Mouse (Mus musculus) forebrain, postnatal 0 days (tissue): ENCODE measurements around the gene Hip1. TPM values are rescaled to one million over a fixed set of nuclear protein-coding genes. Genes with fewer than 3 reads are reported as not detected.
A peak's percentile ranks its signal among the peaks of the same experiment; 100 is the strongest.

ENCODE experiments used
- ATAC-seq: fragments of 200-750 bp; cut with Nextera tagmentation; 2 replicates; pipeline ENCODE4 v1.8.0; 2017; ENCODE audit warnings: mild to moderate bottlenecking, moderate library complexity
- DNase-seq: peaks from one replicate; pipeline ENCODE4 v3.0.0-alpha.2; 2015
- H3K27ac ChIP-seq: fragments of 300-500 bp; sonication (generic); 2 replicates; pipeline ENCODE4 v1.5.1; 2014; ENCODE audit warnings: low read depth, mild to moderate bottlenecking, antibody characterized with exemption, low read length, moderate library complexity, mixed read lengths
- H3K27me3 ChIP-seq: fragments of 300-500 bp; sonication (generic); 2 replicates; pipeline ENCODE4 v1.6.1; 2014; ENCODE audit warnings: mild to moderate bottlenecking, low read length, mixed read lengths; ENCODE audit not compliant: insufficient read depth
- H3K36me3 ChIP-seq: fragments of 300-500 bp; sonication (generic); 2 replicates; pipeline ENCODE4 v1.6.1; 2014; ENCODE audit warnings: mild to moderate bottlenecking, moderate library complexity; ENCODE audit not compliant: insufficient read depth
- H3K4me1 ChIP-seq: fragments of 300-500 bp; sonication (generic); 2 replicates; pipeline ENCODE4 v1.6.1; 2014; ENCODE audit warnings: antibody characterized with exemption; ENCODE audit not compliant: insufficient read depth
- H3K4me2 ChIP-seq: fragments of 300-500 bp; sonication (generic); 2 replicates; pipeline ENCODE4 v1.6.1; 2014; ENCODE audit warnings: low read depth, mild to moderate bottlenecking, moderate library complexity
- H3K4me3 ChIP-seq: fragments of 300-500 bp; sonication (generic); 2 replicates; pipeline ENCODE4 v1.5.1; 2014; ENCODE audit warnings: low read depth, low read length, mixed read lengths
- H3K9ac ChIP-seq: fragments of 300-500 bp; sonication (generic); 2 replicates; pipeline ENCODE4 v1.6.1; 2014; ENCODE audit warnings: mild to moderate bottlenecking
- H3K9me3 ChIP-seq: fragments of 300-500 bp; sonication (generic); 2 replicates; pipeline ENCODE4 v1.6.1; 2016; ENCODE audit warnings: low read length
- CTCF ChIP-seq: sonication (generic); IDR thresholded peaks from 2 replicates; pipeline ENCODE4 v1.5.1; 2016; ENCODE audit warnings: antibody characterized with exemption, control low read depth, low read depth
- WGBS: fragments of 180-500 bp; shearing (Covaris S2); extraction: QIAGEN DNeasy Blood & Tissue Kit; methylation state at CpG from one replicate; pipeline ENCODE4 v1.1.7; 2014; 5-methylcytosine and 5-hydroxymethylcytosine counted together
- polyA plus RNA-seq: library from polyadenylated mRNA; unstranded; fragments of >200 nt; fragmentation: Nextera tagmentation; extraction: Ambion mirVana; gene quantifications from 2 replicates; pipeline ENCODE4 v1.2.1, GENCODE M21; 2015
- total RNA-seq: library from RNA; depleted of rRNA; stranded (reverse); fragments of >200 nt; gene quantifications from 2 replicates; pipeline ENCODE4 v1.2.3, GENCODE M21; 2014

Gene Hip1
- total and polyA plus RNA-seq, 2 experiments from 2014 or later, result 22.5 to 91.1 TPM

GRCm38 (mm10) chr5:135395826-135396225, 149.1 kb downstream of the Hip1 start:
- peaks cover 11% of the 10 kb centered on the region; the same call in 1 of the 2 replicates for H3K4me1 ChIP-seq
- TF ChIP-seq CTCF, result peak; percentile 76
- WGBS, result 49% methylated on average over 5 of the region's 5 CpGs

GRCm38 (mm10) chr5:135394004-135394823, 150.7 kb downstream of the Hip1 start, which contains the start of gene Pom121:
Gene Pom121 (minus strand): TSS chr5:135394546.
- Histone ChIP-seq H3K9me3 (no peaks in the 10 kb centered on the region), H3K4me1 (peaks cover 11% of the 10 kb centered on the region; the same call in 1 of the 2 replicates), H3K27me3 (no peaks in the 10 kb centered on the region), H3K36me3 (peaks cover 24% of the 10 kb centered on the region), H3K4me2 (peak within 1 kb of the TSS; percentile 84), H3K4me3 (peak within 1 kb of the TSS; percentile 92), H3K9ac (peak within 1 kb of the TSS; percentile 91), H3K27ac (peak within 1 kb of the TSS; percentile 71)
- DNase-seq, result peak; percentile 95
- under 1% methylated on average over 85 of the region's 110 CpGs for WGBS
- TF ChIP-seq CTCF, result no peak
- ATAC-seq, result peak; percentile 97

More at GRCm38 (mm10) chr5:135395826-135396225, 149.1 kb downstream of the Hip1 start:
- Histone ChIP-seq H3K27me3 (no peaks in the 10 kb centered on the region), H3K9ac (no peak overlapping the region), H3K36me3 (peaks cover 12% of the 10 kb centered on the region), H3K4me2 (no peak overlapping the region), H3K9me3 (no peaks in the 10 kb centered on the region), H3K27ac (no peak overlapping the region), H3K4me3 (no peak overlapping the region)
- DNase-seq (peak; percentile 57), ATAC-seq (no peak)

- DNase-seq (no peak), ATAC-seq (no peak)
- Histone ChIP-seq H3K36me3 (peaks cover 93% of the 10 kb centered on the region), H3K9me3 (no peaks in the 10 kb centered on the region), H3K4me2 (no peak overlapping the region), H3K9ac (no peak overlapping the region), H3K4me1 (no peaks in the 10 kb centered on the region), H3K27me3 (no peaks in the 10 kb centered on the region), H3K27ac (no peak overlapping the region), H3K4me3 (no peak overlapping the region)
- 87% methylated on average over 10 of the region's 10 CpGs for WGBS
- TF ChIP-seq CTCF, result 0 out of 2 replicates have a peak, but pooled peaks have one; percentile 2
Measured at GRCm38 (mm10) chr5:135383771-135384170, 161.1 kb downstream of the Hip1 start.

- H3K4me2 ChIP-seq, result no peak overlapping the region
- TF ChIP-seq CTCF, result no peak
- DNase-seq (no peak), ATAC-seq (no peak)
- peaks cover 93% of the 10 kb centered on the region for H3K36me3 ChIP-seq
- no peaks in the 10 kb centered on the region for H3K4me1 ChIP-seq
- 94% methylated on average over 7 of the region's 7 CpGs for WGBS
- no peaks in the 10 kb centered on the region for H3K27me3 ChIP-seq
- H3K4me3 ChIP-seq, result no peak overlapping the region
- H3K9ac ChIP-seq, result no peak overlapping the region
- H3K27ac ChIP-seq, result no peak overlapping the region
- no peaks in the 10 kb centered on the region for H3K9me3 ChIP-seq
Measured at GRCm38 (mm10) chr5:135382746-135383145, 162.2 kb downstream of the Hip1 start.

- TF ChIP-seq CTCF, result no peak
- ATAC-seq, result no peak
- Histone ChIP-seq H3K4me2 (no peak overlapping the region), H3K9ac (no peak overlapping the region), H3K4me3 (no peak overlapping the region), H3K36me3 (peaks cover 87% of the 10 kb centered on the region), H3K27ac (no peak overlapping the region), H3K4me1 (no peaks in the 10 kb centered on the region), H3K27me3 (no peaks in the 10 kb centered on the region), H3K9me3 (no peaks in the 10 kb centered on the region)
- no peak for DNase-seq
- WGBS, result 94% methylated on average over 10 of the region's 10 CpGs
Measured at GRCm38 (mm10) chr5:135381356-135381925, 163.5 kb downstream of the Hip1 start.

GRCm38 (mm10) chr5:135380681-135381080, 164.2 kb downstream of the Hip1 start:
- H3K27ac ChIP-seq, result no peak overlapping the region
- no peak for TF ChIP-seq CTCF
- no peak overlapping the region for H3K4me3 ChIP-seq
- peaks cover 91% of the 10 kb centered on the region for H3K36me3 ChIP-seq
- ATAC-seq (no peak), DNase-seq (no peak)
- no peaks in the 10 kb centered on the region for H3K9me3 ChIP-seq
- 92% methylated on average over 4 of the region's 4 CpGs for WGBS
- no peak overlapping the region for H3K4me2 ChIP-seq
- H3K4me1 ChIP-seq, result no peaks in the 10 kb centered on the region
- no peaks in the 10 kb centered on the region for H3K27me3 ChIP-seq
- H3K9ac ChIP-seq, result no peak overlapping the region

- Histone ChIP-seq H3K4me1 (no peaks in the 10 kb centered on the region), H3K4me2 (no peak overlapping the region), H3K27ac (no peak overlapping the region), H3K27me3 (no peaks in the 10 kb centered on the region), H3K9me3 (no peaks in the 10 kb centered on the region), H3K4me3 (no peak overlapping the region), H3K36me3 (peaks cover 83% of the 10 kb centered on the region), H3K9ac (no peak overlapping the region)
- no peak for DNase-seq
- no peak for ATAC-seq
- WGBS, result 57% methylated on average over 2 of the region's 2 CpGs
- TF ChIP-seq CTCF, result no peak
Measured at GRCm38 (mm10) chr5:135376341-135376740, 168.6 kb downstream of the Hip1 start.
